Mouse (Mus musculus) hindbrain, embryonic 11.5 days (tissue): ENCODE results near the gene Tmem151a. TPM values are rescaled to one million over a fixed set of nuclear protein-coding genes. Genes with fewer than 3 reads are reported as not detected.
A peak's percentile ranks its signal among the peaks of the same experiment; 100 is the strongest.

Source experiments
- ATAC-seq: fragments of 200-750 bp; cut with Nextera tagmentation; 2 replicates; pipeline ENCODE4 v1.8.0; 2017; ENCODE audit warnings: mild to moderate bottlenecking, moderate TSS enrichment, moderate library complexity; ENCODE audit not compliant: low FRiP score
- DNase-seq: peaks from one replicate; pipeline ENCODE4 v3.0.0-alpha.2; 2015; ENCODE audit warnings: low spot score
- H3K27ac ChIP-seq: fragments of 300-500 bp; sonication (generic); 2 replicates; pipeline ENCODE4 v1.5.1; 2014; ENCODE audit warnings: mild to moderate bottlenecking, low read depth, low read length
- H3K27me3 ChIP-seq: fragments of 300-500 bp; sonication (generic); 2 replicates; pipeline ENCODE4 v1.6.1; 2014; ENCODE audit warnings: mild to moderate bottlenecking, low read length, moderate library complexity, mixed read lengths; ENCODE audit not compliant: control insufficient read depth, insufficient read depth
- H3K36me3 ChIP-seq: fragments of 300-500 bp; sonication (generic); 2 replicates; pipeline ENCODE4 v1.6.1; 2014; ENCODE audit warnings: mild to moderate bottlenecking, low read length, moderate library complexity, mixed read lengths; ENCODE audit not compliant: control insufficient read depth, insufficient read depth
- H3K4me1 ChIP-seq: fragments of 300-500 bp; sonication (generic); replicated peaks from 2 replicates; pipeline ENCODE4 v1.6.1; 2014; ENCODE audit warnings: low read length, mixed read lengths; ENCODE audit not compliant: control insufficient read depth, insufficient read depth
- H3K4me2 ChIP-seq: fragments of 300-500 bp; sonication (generic); replicated peaks from 2 replicates; pipeline ENCODE4 v1.6.1; 2014; ENCODE audit warnings: mild to moderate bottlenecking, low read depth, low read length
- H3K4me3 ChIP-seq: fragments of 300-500 bp; sonication (generic); 2 replicates; pipeline ENCODE4 v1.5.1; 2014; ENCODE audit warnings: low read depth, low read length
- H3K9ac ChIP-seq: fragments of 300-500 bp; sonication (generic); 2 replicates; pipeline ENCODE4 v1.6.1; 2014; ENCODE audit warnings: low read depth, low read length
- H3K9me3 ChIP-seq: fragments of 300-500 bp; sonication (generic); 2 replicates; pipeline ENCODE4 v1.6.1; 2016; ENCODE audit warnings: low read length; ENCODE audit not compliant: control insufficient read depth
- WGBS: fragments of 180-500 bp; shearing (Covaris S2); extraction: QIAGEN DNeasy Blood & Tissue Kit; methylation state at CpG from one replicate; pipeline ENCODE4 v1.1.7; 2014; 5-methylcytosine and 5-hydroxymethylcytosine counted together
- polyA plus RNA-seq: library from polyadenylated mRNA; unstranded; fragments of >200 nt; fragmentation: Nextera tagmentation; extraction: Ambion mirVana; gene quantifications from 2 replicates; pipeline ENCODE4 v1.2.1, GENCODE M21; 2014

The Tmem151a gene
- polyA plus RNA-seq, 1 experiment from 2014 or later, result 1.6 TPM

- Histone ChIP-seq H3K4me1 (peaks cover 20% of the 10 kb centered on the region), H3K27ac (no peak overlapping the region), H3K4me3 (no peak overlapping the region), H3K27me3 (peaks cover 16% of the 10 kb centered on the region), H3K36me3 (no peaks in the 10 kb centered on the region), H3K9ac (no peak overlapping the region), H3K4me2 (peak overlapping the region; percentile 57; the same call in 1 of the 2 replicates), H3K9me3 (no peaks in the 10 kb centered on the region)
- 2% methylated on average over 15 of the region's 15 CpGs for WGBS
- ATAC-seq (0 out of 2 replicates have a peak, but pooled peaks have one; percentile 20), DNase-seq (peak; percentile 87)
Observed at GRCm38 (mm10) chr19:5073028-5073427, 12.3 kb downstream of the Tmem151a start.

- peak overlapping the region; percentile 57 for H3K4me2 ChIP-seq
- H3K27me3 ChIP-seq, result peaks cover 17% of the 10 kb centered on the region
- no peaks in the 10 kb centered on the region for H3K9me3 ChIP-seq
- no peaks in the 10 kb centered on the region for H3K36me3 ChIP-seq
- peak overlapping the region; percentile 61; the same call in 1 of the 2 replicates for H3K9ac ChIP-seq
- H3K4me3 ChIP-seq, result peak overlapping the region; percentile 31
- DNase-seq, result no peak
- 3% methylated on average over 20 of the region's 20 CpGs for WGBS
- H3K4me1 ChIP-seq, result peaks cover 25% of the 10 kb centered on the region
- 0 out of 2 replicates have a peak overlapping the region, but pooled peaks have one; percentile 80 for H3K27ac ChIP-seq
- peak; percentile 33 for ATAC-seq
Observed at GRCm38 (mm10) chr19:5072389-5073019, 12.8 kb downstream of the Tmem151a start.

GRCm38 (mm10) chr19:5071545-5072369 is 13.6 kb downstream of the Tmem151a start:
- no peaks in the 10 kb centered on the region for H3K9me3 ChIP-seq
- peak overlapping the region; percentile 61 for H3K9ac ChIP-seq
- DNase-seq, result peak; percentile 91
- peak; percentile 87 for ATAC-seq
- H3K36me3 ChIP-seq, result no peaks in the 10 kb centered on the region
- peak overlapping the region; percentile 57 for H3K4me2 ChIP-seq
- peak overlapping the region; percentile 80 for H3K27ac ChIP-seq
- H3K4me3 ChIP-seq, result peak overlapping the region; percentile 31
- WGBS, result under 1% methylated on average over 38 of the region's 40 CpGs
- peaks cover 21% of the 10 kb centered on the region for H3K27me3 ChIP-seq
- peaks cover 32% of the 10 kb centered on the region for H3K4me1 ChIP-seq

GRCm38 (mm10) chr19:5071077-5071476 is 14.3 kb downstream of the Tmem151a start:
- peaks cover 32% of the 10 kb centered on the region for H3K4me1 ChIP-seq
- no peak for ATAC-seq
- peak overlapping the region; percentile 61 for H3K9ac ChIP-seq
- peak overlapping the region; percentile 80 for H3K27ac ChIP-seq
- peak overlapping the region; percentile 31 for H3K4me3 ChIP-seq
- H3K27me3 ChIP-seq, result peaks cover 22% of the 10 kb centered on the region
- no peak for DNase-seq
- H3K4me2 ChIP-seq, result peak overlapping the region; percentile 57
- WGBS, result 8% methylated on average over 11 of the region's 11 CpGs
- no peaks in the 10 kb centered on the region for H3K9me3 ChIP-seq
- no peaks in the 10 kb centered on the region for H3K36me3 ChIP-seq

DNA sequence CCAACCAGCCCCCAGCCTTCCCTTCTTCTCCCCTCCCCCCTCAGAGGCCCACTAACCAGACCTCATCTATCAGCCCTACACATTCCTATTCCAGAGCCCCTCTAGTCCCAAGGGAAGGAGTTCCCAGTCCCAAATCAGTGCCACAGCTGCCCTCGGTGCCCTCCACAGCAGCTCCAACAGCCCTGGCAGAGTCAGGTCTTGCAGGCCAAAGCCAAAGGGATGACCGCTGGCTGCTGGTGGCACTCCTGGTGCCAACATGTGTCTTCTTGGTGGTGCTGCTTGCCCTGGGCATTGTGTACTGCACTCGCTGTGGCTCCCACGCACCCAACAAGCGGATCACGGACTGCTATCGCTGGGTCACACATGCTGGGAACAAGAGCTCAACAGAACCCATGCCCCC is 15.4 kb downstream of the Tmem151a start:
- DNase-seq (no peak), ATAC-seq (no peak)
- peak overlapping the region; percentile 14; the same call in 1 of the 2 replicates for H3K4me2 ChIP-seq
- no peaks in the 10 kb centered on the region for H3K36me3 ChIP-seq
- H3K27ac ChIP-seq, result no peak overlapping the region
- H3K4me1 ChIP-seq, result peaks cover 32% of the 10 kb centered on the region
- H3K27me3 ChIP-seq, result peaks cover 22% of the 10 kb centered on the region
- no peaks in the 10 kb centered on the region for H3K9me3 ChIP-seq
- no peak overlapping the region for H3K4me3 ChIP-seq
- no peak overlapping the region for H3K9ac ChIP-seq
- 74% methylated on average over 7 of the region's 7 CpGs for WGBS

DNA sequence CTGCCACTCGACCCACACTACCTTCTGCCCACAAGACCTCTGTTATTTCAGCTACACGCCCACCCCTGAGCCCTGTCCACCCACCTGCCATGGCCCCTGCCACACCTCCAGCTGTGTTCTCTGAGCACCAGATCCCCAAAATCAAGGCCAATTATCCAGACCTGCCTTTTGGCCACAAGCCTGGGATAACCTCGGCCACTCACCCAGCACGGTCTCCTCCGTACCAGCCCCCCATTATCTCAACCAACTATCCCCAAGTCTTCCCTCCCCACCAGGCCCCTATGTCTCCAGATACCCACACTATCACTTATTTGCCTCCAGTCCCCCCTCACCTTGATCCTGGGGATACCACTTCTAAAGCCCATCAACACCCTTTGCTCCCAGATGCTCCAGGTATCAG is 15.8 kb downstream of the Tmem151a start:
- H3K9me3 ChIP-seq, result no peaks in the 10 kb centered on the region
- ATAC-seq (no peak), DNase-seq (no peak)
- H3K9ac ChIP-seq, result no peak overlapping the region
- 87% methylated on average over 5 of the region's 5 CpGs for WGBS
- peaks cover 22% of the 10 kb centered on the region for H3K27me3 ChIP-seq
- H3K36me3 ChIP-seq, result no peaks in the 10 kb centered on the region
- H3K4me2 ChIP-seq, result peak overlapping the region; percentile 14; the same call in 1 of the 2 replicates
- peaks cover 32% of the 10 kb centered on the region for H3K4me1 ChIP-seq
- H3K27ac ChIP-seq, result no peak overlapping the region
- H3K4me3 ChIP-seq, result no peak overlapping the region

GRCm38 (mm10) chr19:5068570-5069234 is 16.6 kb downstream of the Tmem151a start:
- Histone ChIP-seq H3K9me3 (no peaks in the 10 kb centered on the region), H3K27me3 (peaks cover 22% of the 10 kb centered on the region), H3K9ac (peak overlapping the region; percentile 62), H3K36me3 (no peaks in the 10 kb centered on the region), H3K4me2 (peak overlapping the region; percentile 91), H3K4me1 (peaks cover 32% of the 10 kb centered on the region), H3K27ac (no peak overlapping the region), H3K4me3 (peak overlapping the region; percentile 35)
- 37% methylated on average over 21 of the region's 21 CpGs for WGBS
- peak; percentile 48 for DNase-seq
- ATAC-seq, result no peak

DNA sequence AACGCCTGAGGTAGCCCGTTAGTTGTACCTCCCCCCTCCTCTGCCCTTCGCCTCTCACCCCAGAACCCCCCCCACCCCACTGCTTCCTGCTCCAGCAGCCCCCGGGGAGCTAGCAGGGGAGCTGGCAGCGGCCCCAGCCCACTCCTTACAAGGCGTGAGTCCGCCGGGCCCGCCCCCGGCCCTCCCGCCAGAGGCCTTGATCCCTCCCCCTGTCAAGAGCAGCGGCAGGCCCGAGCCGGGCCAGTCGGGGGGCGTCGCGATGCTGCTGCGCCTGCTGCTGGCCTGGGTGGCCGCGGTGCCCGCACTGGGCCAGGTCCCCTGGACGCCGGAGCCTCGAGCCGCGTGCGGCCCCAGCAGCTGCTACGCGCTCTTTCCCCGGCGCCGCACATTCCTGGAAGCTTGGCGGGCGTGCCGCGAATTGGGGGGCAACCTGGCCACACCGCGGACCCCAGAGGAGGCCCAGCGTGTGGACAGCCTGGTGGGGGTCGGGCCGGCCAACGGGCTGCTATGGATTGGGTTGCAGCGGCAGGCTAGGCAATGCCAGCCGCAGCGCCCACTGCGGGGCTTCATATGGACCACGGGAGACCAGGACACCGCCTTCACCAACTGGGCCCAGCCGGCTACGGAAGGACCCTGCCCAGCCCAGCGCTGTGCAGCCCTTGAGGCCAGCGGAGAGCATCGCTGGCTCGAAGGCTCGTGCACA is 17.3 kb downstream of the Tmem151a start, which contains the start of gene Cd248:
TSS of gene Cd248 (plus strand) at position 212 of the 703 bp plus-strand sequence.
- Histone ChIP-seq H3K4me3 (peak within 1 kb of the TSS; percentile 35), H3K9ac (peak within 1 kb of the TSS; percentile 62), H3K27me3 (peaks cover 22% of the 10 kb centered on the region), H3K4me1 (peaks cover 32% of the 10 kb centered on the region), H3K36me3 (no peaks in the 10 kb centered on the region), H3K9me3 (no peaks in the 10 kb centered on the region), H3K27ac (no peak within 1 kb of the TSS), H3K4me2 (peak within 1 kb of the TSS; percentile 91)
- DNase-seq (peak; percentile 67), ATAC-seq (no peak)
- under 1% methylated on average over 47 of the region's 56 CpGs for WGBS
